Mouse (Mus musculus) embryonic fibroblast, embryonic 13.5 days (primary cell): Measurements from ENCODE around the gene Tom1l2.

ENCODE experiments used
- CTCF ChIP-seq: IDR thresholded peaks from 2 replicates; pipeline ENCODE4 v1.5.1; 2011; ENCODE audit warnings: mild to moderate bottlenecking, control low read depth, low read length, moderate library complexity, borderline replicate concordance; ENCODE audit not compliant: insufficient read depth
- POLR2A ChIP-seq: IDR thresholded peaks from 2 replicates; pipeline ENCODE4 v1.6.1; 2011; ENCODE audit warnings: low read depth, mild to moderate bottlenecking, control low read depth, low read length, moderate library complexity

- TF ChIP-seq CTCF (no peak), POLR2A (no peak)
These were observed 168.1 kb downstream of the Tom1l2 start for GRCm38 (mm10) chr11:60184346-60185325.
